ENCODE assay signal across 7 mouse cellular contexts in genomic region chr10:59324311-59325165, GRCm38 (mm10). TPM values are rescaled to one million over a fixed set of nuclear protein-coding genes. Genes with fewer than 3 reads are reported as not detected.
DNase-seq lines count a peak whose midpoint lies in the region; ATAC-seq and TF ChIP-seq lines count a peak whose summit lies in the region.

No protein-coding gene starts in this region.

- peak overlapping the region; percentile 91 for H3K27ac ChIP-seq in embryonic fibroblast, embryonic 13.5 days (ENCODE audit: insufficient read depth, low read length)
- H3K27ac ChIP-seq in kidney, adult 2 months (ENCODE audit: insufficient read depth, low read depth, low read length) = peak overlapping the region; percentile 64

- peak; percentile 21; the same call in 1 of the 2 replicates for TF ChIP-seq POLR2A in embryonic fibroblast, embryonic 13.5 days (IDR thresholded peaks at IDR 0.05; ENCODE audit: low read depth, low read length)
- no peak for TF ChIP-seq POLR2A in kidney, adult 2 months (IDR thresholded peaks at IDR 0.05; ENCODE audit: low read depth, low read length)

- DNase-seq in 3T3-L1 (ENCODE audit: low read depth, low spot score) = peak; percentile 83
- DNase-seq in kidney, adult 2 months = peak; percentile 57
- DNase-seq in lung, postnatal 14 days = peak; percentile 22
- no peak for DNase-seq in layer of hippocampus, postnatal 36 days

- WGBS in kidney, adult 2 months = 16% methylated on average over 15 of the region's 15 CpGs

- H3K36me3 ChIP-seq in C2C12 (ENCODE audit: control insufficient read depth, insufficient read depth) = no peaks in the 10 kb centered on the region
- no peaks in the 10 kb centered on the region for H3K36me3 ChIP-seq in kidney, adult 2 months (ENCODE audit: control insufficient read depth, insufficient read depth, low read length)

- H3ac ChIP-seq in C2C12 (ENCODE audit: control insufficient read depth, insufficient read length, low read depth) = peak overlapping the region; percentile 66

- no peaks in the 10 kb centered on the region for H3K27me3 ChIP-seq in C2C12 (ENCODE audit: control insufficient read depth, insufficient read depth, insufficient read length)
- no peaks in the 10 kb centered on the region for H3K27me3 ChIP-seq in kidney, adult 2 months (replicated peaks; ENCODE audit: control insufficient read depth, insufficient read depth, low read length)

- TF ChIP-seq CTCF in C2C12 (IDR thresholded peaks at IDR 0.05; ENCODE audit: control insufficient read depth, insufficient read depth, insufficient read length) = no peak
- TF ChIP-seq CTCF in embryonic fibroblast, embryonic 13.5 days (IDR thresholded peaks at IDR 0.05; ENCODE audit: borderline replicate concordance, insufficient read depth, low read length) = no peak
- TF ChIP-seq CTCF in kidney, adult 2 months (conservative IDR thresholded peaks at IDR 0.05; ENCODE audit: insufficient read depth, insufficient read length, low read depth, low read length) = no peak

- peak overlapping the region; percentile 66 for H3K4me3 ChIP-seq in C2C12 (ENCODE audit: insufficient read depth, poor library complexity, severe bottlenecking)
- peak overlapping the region; percentile 98 for H3K4me3 ChIP-seq in embryonic fibroblast, embryonic 13.5 days (ENCODE audit: insufficient read depth, low read length)
- peak overlapping the region; percentile 78 for H3K4me3 ChIP-seq in kidney, adult 2 months (ENCODE audit: insufficient read depth, low read depth, low read length)

- no peaks in the 10 kb centered on the region; the same call in none of the 2 replicates for H3K4me1 ChIP-seq in embryonic fibroblast, embryonic 13.5 days (ENCODE audit: control insufficient read depth, insufficient read depth, low read length)
- H3K4me1 ChIP-seq in kidney, adult 2 months (ENCODE audit: control insufficient read depth, insufficient read depth, low read length) = peaks cover 16% of the 10 kb centered on the region; the same call in 1 of the 2 replicates

- H3K79me2 ChIP-seq in C2C12 (ENCODE audit: control insufficient read depth, insufficient read depth) = peaks cover 61% of the 10 kb centered on the region

- ATAC-seq in frontal cortex, adult (ENCODE audit: low TSS enrichment) = no peak

- peaks cover 49% of the 10 kb centered on the region for H3K79me3 ChIP-seq in C2C12 (ENCODE audit: low read depth)

TF ChIP-seq in C2C12, 6 proteins besides CTCF, POLR2A, EP300 and RAD21:
- TF ChIP-seq MAX (IDR thresholded peaks at IDR 0.05) = no peak
- no peak for TF ChIP-seq MYOD1 (IDR thresholded peaks at IDR 0.05; ENCODE audit: control insufficient read depth, insufficient read length, low read depth)
- TF ChIP-seq FOSL1 (IDR thresholded peaks at IDR 0.05; ENCODE audit: insufficient read depth, low read length, poor library complexity, severe bottlenecking) = no peak
- TF ChIP-seq CEBPB (IDR thresholded peaks at IDR 0.05; ENCODE audit: low read depth) = no peak
- TF ChIP-seq MYOG (IDR thresholded peaks at IDR 0.05; ENCODE audit: control insufficient read depth, extremely low read depth, insufficient read length) = no peak
- TF ChIP-seq USF1 (IDR thresholded peaks at IDR 0.05; ENCODE audit: low read depth) = no peak

RNA-seq across cellular contexts. Expression of gene P4ha1, which starts 1.4 kb away (rescaled TPM):
- polyA plus RNA-seq in C2C12 (2012; fragmentation: generic; extraction: Trizol) = 26.4 TPM
- polyA plus RNA-seq in embryonic fibroblast, embryonic 13.5 days (2011; ENCODE audit: insufficient read length, low read depth, missing spikeins) = 209 and 226 TPM in 2 replicates
- polyA plus RNA-seq in kidney, adult 2 months (2012; rRNA removed) = 20.4 and 22.7 TPM in 2 replicates
- total RNA-seq in layer of hippocampus, postnatal 36 days (2021) = 10 to 100 TPM; 58.0 to 69.5 TPM

Comparison
In these comparisons a context has a peak if more than half of its experiments do, and no peak if none do; other contexts are left out.
1. DNase-seq: peak in 3T3-L1 (single experiment), kidney, adult 2 months (single experiment) and lung, postnatal 14 days (single experiment); none in layer of hippocampus, postnatal 36 days (0 of 2).
2. Peak in every context shown above with its lines, with median percentiles within 50 percentile points of each other: H3K4me3 ChIP-seq.